Mouse (Mus musculus) macrophage (primary cell): ENCODE results near the gene Gas2l2. TPM values are rescaled to one million over a fixed set of nuclear protein-coding genes. Genes with fewer than 3 reads are reported as not detected.

ENCODE experiments used
- H3K27ac ChIP-seq: fragments of 350-480 bp; formaldehyde crosslinking; 2 replicates; pipeline ENCODE4 v1.9.0; 2021
- H3K36me3 ChIP-seq: fragments of 350-480 bp; formaldehyde crosslinking; 2 replicates; pipeline ENCODE4 v1.9.0; 2021; ENCODE audit errors: inconsistent target
- H3K4me3 ChIP-seq: fragments of 350-480 bp; formaldehyde crosslinking; 2 replicates; pipeline ENCODE4 v1.9.0; 2021; ENCODE audit errors: inconsistent target
- H3K79me2 ChIP-seq: fragments of 350-480 bp; formaldehyde crosslinking; 2 replicates; pipeline ENCODE4 v1.9.0; 2021; ENCODE audit errors: inconsistent target
- WGBS: methylation state at CpG from one replicate; pipeline ENCODE4 v1.1.7; 2026; ENCODE audit warnings: inconsistent platforms; ENCODE audit not compliant: missing documents; 5-methylcytosine and 5-hydroxymethylcytosine counted together
- polyA plus RNA-seq: library from polyadenylated mRNA; stranded (reverse); fragments of 250-400 nt; gene quantifications from 3 replicates; pipeline ENCODE4 v1.2.4, GENCODE M21; 2018; ENCODE audit warnings: inconsistent platforms

The Gas2l2 gene
- polyA plus RNA-seq, 1 experiment from 2014 or later = not detected

DNA sequence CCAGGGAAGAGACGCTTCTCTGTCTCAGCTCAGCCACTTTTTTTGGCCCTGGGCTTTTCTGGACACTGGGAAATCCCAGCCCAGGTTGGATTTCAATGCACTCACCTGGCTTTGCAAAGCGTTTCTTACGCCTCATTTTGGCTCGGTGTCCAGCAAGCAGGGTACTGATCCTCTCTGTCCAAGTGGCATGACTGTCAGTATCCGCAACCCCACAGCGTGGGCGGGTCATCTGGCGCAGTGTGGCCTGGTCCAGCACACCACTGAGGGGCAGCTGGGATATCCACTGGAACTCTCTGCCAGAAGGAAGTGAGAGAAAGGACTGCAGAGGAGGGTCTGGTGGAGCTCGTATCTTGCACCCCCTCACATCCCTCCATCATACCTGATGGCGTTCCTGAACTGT, 22.0 kb upstream of the Gas2l2 start:
- no peaks in the 10 kb centered on the region for H3K79me2 ChIP-seq
- H3K4me3 ChIP-seq = no peak overlapping the region
- H3K27ac ChIP-seq = no peak overlapping the region
- 90% methylated on average over 10 of the region's 10 CpGs for WGBS
- no peaks in the 10 kb centered on the region for H3K36me3 ChIP-seq

DNA sequence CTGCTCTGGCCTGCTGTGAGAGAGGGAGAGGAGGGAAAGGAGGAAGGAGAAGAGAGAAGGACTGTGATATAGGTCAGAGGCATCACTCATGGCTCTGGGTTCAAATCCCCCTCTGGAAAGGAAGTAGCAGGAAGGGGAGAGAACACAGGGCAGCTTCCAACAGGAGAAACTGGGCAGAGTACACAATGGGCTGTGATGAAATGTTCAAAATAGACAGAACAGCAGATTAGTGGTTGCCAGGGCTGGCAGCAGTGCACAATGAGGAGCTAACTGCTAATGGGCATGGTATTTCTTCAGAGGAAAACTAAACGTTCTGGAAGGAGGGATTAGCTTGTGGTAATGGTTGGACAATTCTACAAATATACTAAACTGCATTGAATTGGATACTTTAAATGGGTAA, 21.3 kb upstream of the Gas2l2 start:
- WGBS = 78% methylated on average over 1 of the region's 1 CpGs
- H3K4me3 ChIP-seq = no peak overlapping the region
- H3K27ac ChIP-seq = no peak overlapping the region
- H3K36me3 ChIP-seq = no peaks in the 10 kb centered on the region
- no peaks in the 10 kb centered on the region for H3K79me2 ChIP-seq

DNA sequence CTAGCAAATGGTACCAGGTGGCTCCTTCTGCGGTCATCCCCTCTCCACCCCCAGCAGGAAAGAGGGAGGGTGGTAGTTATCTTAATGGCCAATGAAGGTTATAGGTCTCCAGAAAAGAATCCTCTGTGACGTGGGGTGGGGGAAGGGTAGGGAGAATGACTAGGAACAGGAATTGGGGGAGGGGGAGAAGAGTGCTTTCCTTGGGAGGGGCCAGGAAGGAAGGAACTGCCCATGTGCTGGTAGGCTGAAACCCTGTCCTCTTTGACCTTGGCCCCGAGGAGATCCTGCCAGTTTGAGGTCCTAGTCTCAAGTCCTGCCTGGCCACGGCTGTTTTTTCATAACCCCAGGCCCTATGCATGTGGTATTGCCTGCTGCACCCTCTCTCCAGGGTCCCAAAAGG, 20.0 kb upstream of the Gas2l2 start:
- 64% methylated on average over 3 of the region's 4 CpGs for WGBS
- H3K4me3 ChIP-seq = no peak overlapping the region
- H3K27ac ChIP-seq = no peak overlapping the region
- no peaks in the 10 kb centered on the region for H3K79me2 ChIP-seq
- H3K36me3 ChIP-seq = no peaks in the 10 kb centered on the region

DNA sequence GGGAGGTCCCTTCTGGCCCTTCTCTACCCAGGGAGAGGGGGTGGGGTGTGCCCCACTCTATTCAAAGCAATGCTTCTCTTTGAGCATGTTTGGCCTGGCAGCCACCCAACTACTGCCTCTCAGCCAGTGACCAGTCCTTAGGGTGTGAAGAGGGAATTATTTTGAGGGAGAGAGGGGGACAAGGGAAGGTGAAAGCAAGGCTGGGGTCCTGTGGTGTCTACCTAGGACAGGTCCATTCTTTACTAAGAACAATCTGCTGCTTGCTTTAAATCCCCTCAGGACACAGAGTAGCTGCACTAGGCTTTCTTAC, 19.6 kb upstream of the Gas2l2 start:
- H3K4me3 ChIP-seq = no peak overlapping the region

DNA sequence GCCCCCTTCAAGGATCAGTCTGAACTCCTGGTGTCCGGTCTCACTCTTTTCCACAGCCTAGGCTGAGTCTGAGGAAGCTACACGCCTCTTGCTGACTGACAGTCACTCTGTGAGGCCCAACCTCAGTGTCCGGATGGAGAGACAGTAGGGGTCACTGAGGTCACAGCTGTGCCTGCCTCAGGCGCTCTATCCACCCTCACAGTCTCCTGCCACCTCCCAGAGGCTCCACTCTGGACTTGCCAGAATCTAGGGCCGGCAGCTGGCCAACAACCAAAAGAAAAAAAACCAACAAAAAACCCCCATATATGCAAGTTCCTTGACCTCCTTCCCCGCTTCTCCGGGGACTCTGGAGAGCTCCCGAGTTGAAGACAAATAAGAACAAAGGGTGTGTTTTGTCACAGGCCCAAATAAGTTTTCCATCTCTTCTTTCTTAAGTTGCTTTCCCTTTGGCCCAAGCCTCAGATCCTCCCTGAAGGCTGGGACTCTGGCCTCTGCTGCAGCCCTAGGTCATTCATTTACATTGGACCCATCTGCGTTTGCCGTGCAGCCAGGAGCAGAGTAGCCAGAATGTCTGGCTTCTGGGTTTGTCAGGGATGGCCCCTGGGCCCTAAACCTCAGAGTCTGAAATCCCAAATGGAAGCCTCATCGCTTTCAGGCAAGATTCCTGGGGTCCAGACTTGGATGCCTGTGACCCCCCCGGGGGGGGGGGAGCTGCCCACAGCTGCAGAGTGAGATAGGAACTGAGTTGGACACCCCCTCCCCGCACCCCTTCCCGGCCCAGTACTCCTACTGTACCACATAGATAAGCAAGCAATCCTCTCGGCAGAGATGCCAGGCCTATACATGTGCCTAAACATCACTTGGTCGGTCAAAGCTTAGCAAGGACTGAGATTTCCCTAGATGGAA, 19.0 kb upstream of the Gas2l2 start:
- no peaks in the 10 kb centered on the region for H3K36me3 ChIP-seq
- no peaks in the 10 kb centered on the region for H3K79me2 ChIP-seq
- H3K27ac ChIP-seq = no peak overlapping the region
- WGBS = 90% methylated on average over 16 of the region's 16 CpGs
- no peak overlapping the region for H3K4me3 ChIP-seq

More for the DNA sequence above, 19.6 kb upstream of the Gas2l2 start:
- Histone ChIP-seq H3K79me2 (no peaks in the 10 kb centered on the region), H3K27ac (no peak overlapping the region), H3K36me3 (no peaks in the 10 kb centered on the region)

DNA sequence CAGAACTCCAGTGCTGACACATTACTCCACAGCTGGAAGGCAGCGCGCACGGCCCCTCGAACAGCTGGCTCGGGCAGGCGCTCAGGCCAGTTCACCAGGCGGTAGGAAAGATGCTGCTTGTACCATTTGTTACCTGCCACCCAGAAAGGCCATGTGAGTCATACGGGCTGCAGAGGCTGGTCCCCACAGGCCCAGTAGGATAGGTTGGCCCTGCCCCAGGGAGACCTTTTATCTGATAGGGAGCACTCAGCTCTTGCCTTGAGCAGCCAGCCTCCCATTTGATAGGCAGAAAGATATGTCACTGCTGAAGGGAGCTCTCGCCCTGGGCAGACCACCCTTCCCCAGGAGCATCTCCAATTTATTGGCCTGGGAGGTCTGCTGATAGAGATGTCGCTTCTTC, 18.4 kb upstream of the Gas2l2 start:
- no peak overlapping the region for H3K4me3 ChIP-seq
- 93% methylated on average over 10 of the region's 10 CpGs for WGBS
- H3K27ac ChIP-seq = no peak overlapping the region
- H3K36me3 ChIP-seq = no peaks in the 10 kb centered on the region
- H3K79me2 ChIP-seq = no peaks in the 10 kb centered on the region

DNA sequence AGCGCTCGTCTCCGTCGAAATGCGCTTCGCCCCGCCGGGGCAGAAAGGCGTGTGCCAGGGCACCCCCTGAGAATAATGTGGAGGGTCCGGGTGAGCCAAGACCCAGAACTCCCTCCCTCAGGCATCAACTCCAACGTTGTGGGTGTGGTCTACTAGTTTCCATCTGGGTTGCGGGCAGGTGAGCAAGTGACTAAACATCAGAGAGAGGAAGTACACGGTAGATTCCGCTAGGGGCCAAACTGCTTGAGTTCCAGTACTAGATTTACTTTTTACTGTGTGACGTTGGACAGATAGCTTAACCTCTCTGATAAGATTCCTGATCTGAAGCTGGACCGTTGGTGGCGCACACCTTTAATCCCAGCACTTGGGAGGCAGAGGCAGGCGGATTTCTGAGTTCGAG, 15.7 kb upstream of the Gas2l2 start:
- Histone ChIP-seq H3K4me3 (no peak overlapping the region), H3K36me3 (no peaks in the 10 kb centered on the region), H3K79me2 (no peaks in the 10 kb centered on the region), H3K27ac (no peak overlapping the region)
- WGBS = 23% methylated on average over 19 of the region's 19 CpGs

DNA sequence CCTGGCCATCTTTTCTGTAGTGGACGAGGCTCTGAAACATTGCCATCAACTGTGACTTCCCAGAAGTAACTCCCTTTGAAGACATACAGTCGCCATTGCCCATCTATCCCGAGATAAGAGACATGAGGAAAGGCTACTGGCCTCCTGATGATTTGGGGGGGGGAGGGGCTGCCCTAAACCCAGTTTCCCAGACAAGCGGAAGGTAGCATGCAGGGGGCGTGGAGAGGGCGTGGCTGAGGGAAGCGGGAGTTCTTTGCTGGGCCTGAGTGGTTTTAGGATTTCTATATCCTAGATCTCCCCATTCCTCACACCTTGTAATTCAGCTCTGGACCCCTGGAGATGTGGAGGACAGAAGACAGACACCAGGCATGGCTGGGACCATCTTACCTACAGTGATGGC, 14.6 kb upstream of the Gas2l2 start:
- 19% methylated on average over 6 of the region's 7 CpGs for WGBS
- H3K27ac ChIP-seq = no peak overlapping the region
- H3K4me3 ChIP-seq = no peak overlapping the region
- H3K79me2 ChIP-seq = no peaks in the 10 kb centered on the region
- no peaks in the 10 kb centered on the region for H3K36me3 ChIP-seq

DNA sequence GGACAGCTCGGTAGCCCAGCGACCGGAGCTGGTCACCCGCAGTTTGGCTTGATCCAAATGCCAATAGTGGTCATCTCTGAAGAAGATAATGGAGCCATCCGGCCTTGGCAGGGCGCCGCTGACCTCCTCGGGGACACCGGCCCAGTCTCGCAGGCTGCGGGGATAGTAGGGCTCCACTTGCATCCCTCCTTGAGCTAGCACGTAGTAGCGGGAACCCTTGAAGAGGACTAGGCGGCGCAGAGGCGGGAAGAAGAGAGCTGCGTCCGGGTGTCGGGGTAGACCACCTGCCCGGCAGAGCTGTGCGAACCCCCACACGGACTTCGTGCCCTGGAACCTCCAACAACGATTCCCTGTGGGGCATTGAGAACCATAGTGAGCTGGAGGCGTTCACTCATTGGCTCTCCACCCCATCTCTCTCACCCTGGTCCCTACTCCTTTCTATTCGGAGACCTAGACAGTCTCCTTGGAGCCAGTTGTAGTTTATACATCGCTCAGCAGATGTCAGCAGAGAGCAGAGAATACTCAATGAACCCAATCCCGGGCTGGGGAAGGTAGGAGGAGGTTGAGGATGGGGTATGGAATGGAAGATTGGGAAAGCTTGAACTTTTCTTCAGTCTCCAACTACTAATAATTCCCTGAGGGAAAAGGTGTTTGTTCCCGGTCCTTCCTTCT, 13.5 kb upstream of the Gas2l2 start:
- Histone ChIP-seq H3K79me2 (no peaks in the 10 kb centered on the region), H3K4me3 (no peak overlapping the region), H3K27ac (no peak overlapping the region), H3K36me3 (no peaks in the 10 kb centered on the region)
- 32% methylated on average over 29 of the region's 29 CpGs for WGBS

DNA sequence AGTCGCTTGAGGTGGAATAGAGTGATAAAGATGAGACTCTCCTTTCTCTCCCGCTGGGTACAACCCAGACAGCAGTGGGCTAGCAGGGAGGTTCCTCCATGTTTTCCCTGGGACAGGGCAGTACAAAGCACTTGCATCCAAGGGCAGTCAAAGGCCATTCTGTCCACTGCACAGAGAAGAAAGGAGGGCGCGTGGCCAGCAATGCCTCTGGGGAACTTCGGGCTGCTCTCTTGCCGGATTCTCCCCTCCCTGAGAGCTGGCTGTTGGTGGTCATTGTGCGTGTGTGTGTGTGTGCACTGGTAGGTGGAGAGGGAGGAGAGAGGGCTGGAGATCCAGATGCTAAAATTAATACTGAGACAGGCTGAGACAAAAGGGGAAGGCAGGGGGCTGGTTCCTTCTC, 12.0 kb upstream of the Gas2l2 start:
- Histone ChIP-seq H3K27ac (no peak overlapping the region), H3K36me3 (no peaks in the 10 kb centered on the region), H3K4me3 (no peak overlapping the region), H3K79me2 (no peaks in the 10 kb centered on the region)
- 73% methylated on average over 5 of the region's 7 CpGs for WGBS

DNA sequence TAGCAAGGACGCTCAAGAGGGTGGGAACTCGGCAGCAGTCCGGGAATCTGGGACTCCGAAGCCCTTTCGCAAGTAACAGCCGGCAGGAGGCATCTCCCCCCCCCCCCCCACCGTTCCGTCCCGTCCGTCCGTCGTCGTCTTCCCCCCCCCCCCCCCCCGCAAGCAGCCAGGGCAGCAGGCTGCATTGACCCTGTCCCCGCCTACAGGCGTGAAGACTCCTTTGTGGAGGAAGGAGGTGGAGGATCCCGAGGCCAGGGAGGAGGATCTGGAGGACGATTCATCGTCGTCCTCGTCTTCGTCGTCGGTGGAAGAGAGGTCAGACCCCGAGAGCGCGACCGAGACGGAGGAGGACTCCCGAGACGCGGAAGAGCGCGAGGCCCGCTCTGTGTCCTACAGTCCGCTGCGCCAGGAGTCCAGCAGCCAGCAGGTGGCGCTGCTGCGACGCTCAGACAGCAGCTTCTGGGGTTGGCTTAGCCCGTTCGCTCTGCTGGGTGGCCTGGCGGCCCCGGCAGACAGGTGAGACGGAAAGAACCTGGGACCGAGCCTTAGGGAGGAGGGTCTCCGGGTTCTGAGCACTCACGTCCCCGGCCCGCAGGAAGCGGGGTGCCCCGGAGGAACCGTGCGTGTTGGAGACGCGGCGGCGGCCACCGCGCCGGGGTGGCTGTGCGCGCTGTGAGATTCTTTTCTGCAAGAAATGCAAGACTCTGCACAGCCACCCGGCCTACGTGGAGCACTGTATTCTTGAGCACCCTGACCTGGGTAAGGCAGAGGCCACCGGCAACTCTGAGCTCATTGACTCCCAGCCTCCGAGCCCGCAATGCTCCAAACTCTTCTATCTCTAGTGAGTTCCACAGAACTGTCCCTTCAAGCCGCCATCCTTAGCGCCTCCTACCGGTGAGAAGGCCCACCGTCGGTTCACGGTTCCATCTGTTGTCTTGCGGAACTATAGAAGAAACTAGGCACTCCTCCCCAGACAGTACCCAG, 11.1 kb upstream of the Gas2l2 start:
- H3K27ac ChIP-seq = no peak overlapping the region
- H3K36me3 ChIP-seq = no peaks in the 10 kb centered on the region
- H3K4me3 ChIP-seq = peak overlapping the region; percentile 27
- WGBS = under 1% methylated on average over 62 of the region's 75 CpGs
- no peaks in the 10 kb centered on the region for H3K79me2 ChIP-seq

DNA sequence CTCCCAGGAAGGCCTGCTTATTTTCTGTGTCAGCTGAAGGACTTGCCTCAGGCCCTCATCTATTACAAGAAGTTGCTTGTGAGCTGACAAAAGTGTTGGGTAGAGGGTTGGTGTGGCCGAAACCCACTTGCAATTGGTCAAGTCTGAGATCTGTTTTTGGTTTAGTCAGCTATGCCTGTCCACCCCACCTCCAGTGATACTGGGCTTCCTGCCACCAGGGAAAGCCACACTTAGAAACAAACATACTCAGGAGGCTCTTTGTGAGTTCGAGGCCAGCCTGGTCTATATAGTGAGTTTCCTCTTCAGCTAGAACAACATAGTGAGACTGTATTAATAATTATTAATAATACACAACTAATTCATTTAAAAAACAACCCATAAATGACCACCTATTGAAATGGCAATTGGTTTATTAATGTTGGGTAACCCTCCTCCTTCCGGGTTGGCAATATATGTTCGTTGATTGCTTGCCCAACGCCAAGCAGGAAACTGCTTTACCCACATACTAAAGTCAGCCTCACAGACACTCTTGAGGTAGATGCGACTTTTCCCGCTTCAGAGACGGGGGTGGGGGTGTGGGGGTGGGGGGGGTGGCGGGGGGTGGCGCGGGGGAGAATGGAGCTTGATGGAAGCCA, 10.3 kb upstream of the Gas2l2 start:
- Histone ChIP-seq H3K27ac (no peak overlapping the region), H3K36me3 (no peaks in the 10 kb centered on the region), H3K4me3 (peak overlapping the region; percentile 27; the same call in 1 of the 2 replicates), H3K79me2 (no peaks in the 10 kb centered on the region)
- WGBS = 31% methylated on average over 4 of the region's 11 CpGs

DNA sequence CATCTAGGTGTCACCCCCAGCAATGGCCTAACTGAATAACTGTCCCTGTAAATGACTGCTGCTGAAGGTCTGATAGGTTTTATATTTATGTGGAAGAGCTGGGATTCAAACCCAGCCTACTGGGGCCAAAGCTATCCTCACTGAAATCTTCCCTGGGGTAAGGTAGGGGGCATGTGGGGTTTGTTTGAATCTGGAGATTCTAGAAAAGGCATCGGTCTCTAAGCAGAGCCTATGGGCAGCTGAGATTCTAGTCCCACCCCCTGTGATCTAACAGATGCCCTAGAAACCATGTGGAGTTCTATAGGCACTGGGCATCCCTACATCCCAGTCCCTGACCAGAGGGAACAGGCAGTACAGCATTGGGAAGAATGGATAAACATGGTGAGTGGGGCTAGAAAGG, 8.1 kb upstream of the Gas2l2 start, which contains the start of gene 1700020L24Rik:
TSS of gene 1700020L24Rik (plus strand) at position 301 of the 400 bp plus-strand sequence.
- Histone ChIP-seq H3K27ac (no peak within 1 kb of the TSS), H3K79me2 (no peaks in the 10 kb centered on the region), H3K4me3 (no peak within 1 kb of the TSS), H3K36me3 (no peaks in the 10 kb centered on the region)
- WGBS = 100% methylated on average over 1 of the region's 1 CpGs

DNA sequence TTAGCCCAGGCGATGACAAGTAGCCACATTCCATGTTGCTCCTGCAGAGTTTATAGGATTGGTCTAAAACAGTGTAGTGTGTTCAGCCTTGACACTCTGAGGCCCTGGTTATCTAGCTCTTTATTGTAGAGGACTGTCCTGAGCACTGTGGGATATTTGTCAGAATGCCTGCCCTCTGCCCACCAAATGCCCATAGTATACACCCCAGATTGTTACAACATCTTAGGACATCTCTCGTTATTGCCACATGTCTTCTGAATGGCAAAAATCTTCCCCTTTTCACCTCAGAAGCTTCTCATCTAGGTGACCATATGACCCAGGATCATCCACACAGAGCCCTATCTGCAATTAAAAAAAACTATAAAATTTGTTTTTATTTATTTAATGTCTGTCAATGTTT, 3.3 kb upstream of the Gas2l2 start:
- 60% methylated on average over 2 of the region's 2 CpGs for WGBS
- H3K79me2 ChIP-seq = no peaks in the 10 kb centered on the region
- H3K27ac ChIP-seq = no peak overlapping the region
- H3K4me3 ChIP-seq = no peak overlapping the region
- H3K36me3 ChIP-seq = no peaks in the 10 kb centered on the region
